Comparison of ENCODE assay signal across 8 mouse cellular contexts in genomic region chr17:45549617-45550181, GRCm38 (mm10). TPM values are rescaled to one million over a fixed set of nuclear protein-coding genes. Genes with fewer than 3 reads are reported as not detected.
DNase-seq lines count a peak whose midpoint lies in the region; ATAC-seq and TF ChIP-seq lines count a peak whose summit lies in the region.

Tmem151b (minus strand) TSS chr17:45549677.

- H3K4me3 ChIP-seq in left cerebral cortex, adult 2 months, result peak within 1 kb of the TSS; percentile 75
- H3K4me3 ChIP-seq in cerebellum, adult 2 months (replicated peaks; ENCODE audit: insufficient read depth, low read depth, low read length), result peak within 1 kb of the TSS; percentile 88
- peak within 1 kb of the TSS; percentile 88 for H3K4me3 ChIP-seq in forebrain, postnatal 0 days (ENCODE audit: low read depth, low read length)
- peak within 1 kb of the TSS; percentile 78 for H3K4me3 ChIP-seq in neural tube, embryonic 14.5 days (ENCODE audit: low read depth, low read length)

- no peaks in the 10 kb centered on the region for H3K27me3 ChIP-seq in cerebellum, adult 2 months (ENCODE audit: control insufficient read depth, insufficient read depth, low read length)
- no peaks in the 10 kb centered on the region for H3K27me3 ChIP-seq in forebrain, postnatal 0 days (ENCODE audit: insufficient read depth, low read length)
- H3K27me3 ChIP-seq in neural tube, embryonic 14.5 days (ENCODE audit: control insufficient read depth, insufficient read depth, low read length), result peaks cover 19% of the 10 kb centered on the region

- H3K9me3 ChIP-seq in forebrain, postnatal 0 days (ENCODE audit: low read length), result no peaks in the 10 kb centered on the region
- H3K9me3 ChIP-seq in neural tube, embryonic 14.5 days (ENCODE audit: control insufficient read depth, low read length), result no peaks in the 10 kb centered on the region

- TF ChIP-seq CTCF in left cerebral cortex, adult 2 months (IDR thresholded peaks at IDR 0.05), result no peak; the same call in 1 of the 2 replicates
- TF ChIP-seq CTCF in cerebellum, adult 2 months (IDR thresholded peaks at IDR 0.05; ENCODE audit: borderline replicate concordance, insufficient read depth, low read depth, low read length), result no peak
- TF ChIP-seq CTCF in forebrain, postnatal 0 days (IDR thresholded peaks at IDR 0.05; ENCODE audit: low read depth), result 0 out of 2 replicates have a peak, but pooled peaks have one; percentile 13

- intact Hi-C loops in left cerebral cortex, adult 2 months (cut with DNase I), result no loop called here
- intact Hi-C loops in left cerebral cortex, postnatal 36 days (cut with DNase I), result loop anchor here (1.0 kb wide), 1 partner anchor 33 kb away; no protein-coding TSS in a partner anchor
- intact Hi-C loops in gastrocnemius, postnatal 14 days (cut with DNase I; ENCODE audit: low total_unique reads), result loop anchor here (2.0 kb wide), 1 partner anchor 69 kb away; no protein-coding TSS in a partner anchor

- DNase-seq in left cerebral cortex, adult 2 months (ENCODE audit: extremely low spot score in 1 of 2, low spot score in 2 of 2), result peak; percentile 65 to 74
- no peak for DNase-seq in left cerebral cortex, adult 11 months (ENCODE audit: low spot score)
- DNase-seq in cerebellum, adult 2 months, result peak; percentile 83 to 85
- peak; percentile 82 for DNase-seq in forebrain, postnatal 0 days
- DNase-seq in left cerebral cortex, postnatal 36 days (ENCODE audit: low spot score in 2 of 2), result peak; percentile 64
- no peak for DNase-seq in gastrocnemius, postnatal 14 days
- no peak for DNase-seq in urinary bladder, postnatal 10 days (ENCODE audit: low spot score)

- peak; percentile 68 for ATAC-seq in forebrain, postnatal 0 days
- ATAC-seq in neural tube, embryonic 14.5 days (ENCODE audit: low read depth), result peak; percentile 47

- WGBS in cerebellum, adult 2 months, result 0% methylated on average over 16 of the region's 29 CpGs
- WGBS in forebrain, postnatal 0 days, result under 1% methylated on average over 21 of the region's 29 CpGs
- WGBS in neural tube, embryonic 14.5 days, result 1% methylated on average over 14 of the region's 29 CpGs

- TF ChIP-seq POLR2A in cerebellum, adult 2 months (IDR thresholded peaks at IDR 0.05; ENCODE audit: borderline replicate concordance, insufficient read depth, low read length), result peak; percentile 56; the same call in 1 of the 2 replicates

- peak within 1 kb of the TSS; percentile 88 for H3K27ac ChIP-seq in left cerebral cortex, adult 2 months
- peak within 1 kb of the TSS; percentile 76 for H3K27ac ChIP-seq in cerebellum, adult 2 months (ENCODE audit: insufficient read depth, low read length)
- H3K27ac ChIP-seq in forebrain, postnatal 0 days (ENCODE audit: low read depth, low read length), result peak within 1 kb of the TSS; percentile 93
- peak within 1 kb of the TSS; percentile 91 for H3K27ac ChIP-seq in neural tube, embryonic 14.5 days (ENCODE audit: low read depth, low read length)

- peaks cover 34% of the 10 kb centered on the region for H3K4me1 ChIP-seq in cerebellum, adult 2 months (ENCODE audit: control insufficient read depth, insufficient read depth, low read length)
- H3K4me1 ChIP-seq in forebrain, postnatal 0 days (ENCODE audit: insufficient read depth), result peaks cover 11% of the 10 kb centered on the region
- peaks cover 16% of the 10 kb centered on the region for H3K4me1 ChIP-seq in neural tube, embryonic 14.5 days (ENCODE audit: control insufficient read depth, insufficient read depth, low read length)

- H3K4me2 ChIP-seq in forebrain, postnatal 0 days (ENCODE audit: low read depth), result peak within 1 kb of the TSS; percentile 55
- peak within 1 kb of the TSS; percentile 67 for H3K4me2 ChIP-seq in neural tube, embryonic 14.5 days (ENCODE audit: low read depth, low read length)

- H3K9ac ChIP-seq in forebrain, postnatal 0 days, result peak within 1 kb of the TSS; percentile 97
- peak within 1 kb of the TSS; percentile 98 for H3K9ac ChIP-seq in neural tube, embryonic 14.5 days (replicated peaks; ENCODE audit: low read depth, low read length)

- H3K36me3 ChIP-seq in forebrain, postnatal 0 days (ENCODE audit: insufficient read depth), result peaks cover 22% of the 10 kb centered on the region
- peaks cover 16% of the 10 kb centered on the region for H3K36me3 ChIP-seq in neural tube, embryonic 14.5 days (ENCODE audit: control insufficient read depth, insufficient read depth, low read length)

RNA-seq across cellular contexts. Expression of gene Tmem151b, which starts in this region (rescaled TPM):
- 100 to 1,000 TPM; 132 to 133 TPM for total RNA-seq in left cerebral cortex, adult 2 months (2021)
- polyA plus RNA-seq in cerebellum, adult 2 months (2012; rRNA removed), result 125 and 130 TPM in 2 replicates
- total RNA-seq in forebrain, postnatal 0 days (2014; rRNA removed), result 79.2 and 79.6 TPM in 2 replicates
- polyA plus RNA-seq in forebrain, postnatal 0 days (2015; fragmentation: Nextera tagmentation; extraction: Ambion mirVana), result 32.2 and 33.7 TPM in 2 replicates
- total RNA-seq in left cerebral cortex, postnatal 36 days (2021), result 100 to 1,000 TPM; 120 to 121 TPM
- 14.3 and 15.0 TPM in 2 replicates for polyA plus RNA-seq in neural tube, embryonic 14.5 days (2014; fragmentation: Nextera tagmentation; extraction: Ambion mirVana)
- total RNA-seq in gastrocnemius, postnatal 14 days (2021), result under 1 TPM in 1 of 2 experiments, not detected in 1; 0.06 TPM

Comparison
In these comparisons a context has a peak if more than half of its experiments do, and no peak if none do; other contexts are left out.
1. RNA of gene Tmem151b (total RNA-seq): 132 to 133 TPM in left cerebral cortex, adult 2 months, 120 to 121 TPM in left cerebral cortex, postnatal 36 days and 79.2 to 79.6 TPM in forebrain, postnatal 0 days; 0.06 TPM in gastrocnemius, postnatal 14 days; every median in the first group is over 10 times any median in the second.
2. DNase-seq: peak in left cerebral cortex, adult 2 months (2 of 2), cerebellum, adult 2 months (2 of 2), forebrain, postnatal 0 days (single experiment) and left cerebral cortex, postnatal 36 days (2 of 2); none in left cerebral cortex, adult 11 months (single experiment), gastrocnemius, postnatal 14 days (single experiment) and urinary bladder, postnatal 10 days (single experiment).
3. Peak in every context shown above with its lines, with median percentiles within 50 percentile points of each other: H3K27ac ChIP-seq and H3K4me3 ChIP-seq.